Mouse (Mus musculus) thymus, adult 18-20 months (tissue): ENCODE measurements around the gene Slc35c1.
"Not testable (repeated sequence)": the region's sequence is repeated elsewhere in the genome, so short reads cannot be mapped to it uniquely, and the experiment has no call there.

ENCODE experiments used
- DNase-seq, 2 experiments: peaks; one replicate each; pipeline ENCODE4 v3.0.0; 2022; ENCODE audit warnings: mixed read lengths in 2 of 2

Gene Slc35c1

GRCm38 (mm10) chr2:92459921-92460707 lies at the start of gene Slc35c1:
Slc35c1 (minus strand) TSS chr2:92460538.
- DNase-seq, result peak; percentile 68 to 77

- no peak for DNase-seq
Observed at GRCm38 (mm10) chr2:92505291-92505690, 45.0 kb upstream of the Slc35c1 start.

- no peak for DNase-seq
Observed at GRCm38 (mm10) chr2:92503421-92503820, 43.1 kb upstream of the Slc35c1 start.

- DNase-seq, result no peak
Observed at GRCm38 (mm10) chr2:92499701-92500322, 39.5 kb upstream of the Slc35c1 start.

GRCm38 (mm10) chr2:92497112-92497511 lies 36.8 kb upstream of the Slc35c1 start:
- DNase-seq, result no peak

- DNase-seq, result no peak
Observed at GRCm38 (mm10) chr2:92496681-92497080, 36.3 kb upstream of the Slc35c1 start.

- no peak for DNase-seq
Observed at GRCm38 (mm10) chr2:92494956-92495355, 34.6 kb upstream of the Slc35c1 start.

- no peak for DNase-seq
Observed at GRCm38 (mm10) chr2:92494423-92494822, 34.1 kb upstream of the Slc35c1 start.

GRCm38 (mm10) chr2:92493656-92494390 lies 33.5 kb upstream of the Slc35c1 start:
- DNase-seq, result no peak

- DNase-seq, result no peak
Observed at GRCm38 (mm10) chr2:92491950-92492501, 31.7 kb upstream of the Slc35c1 start.

- no peak for DNase-seq
Observed at GRCm38 (mm10) chr2:92490541-92490940, 30.2 kb upstream of the Slc35c1 start.

GRCm38 (mm10) chr2:92487791-92488190 lies 27.5 kb upstream of the Slc35c1 start:
- no peak for DNase-seq

GRCm38 (mm10) chr2:92486911-92487310 lies 26.6 kb upstream of the Slc35c1 start:
- no peak for DNase-seq

GRCm38 (mm10) chr2:92486403-92486802 lies 26.1 kb upstream of the Slc35c1 start:
- DNase-seq, result peak; percentile 60 to 63

- peak; percentile 25 to 30 for DNase-seq
Observed at GRCm38 (mm10) chr2:92485640-92486295, 25.4 kb upstream of the Slc35c1 start.

GRCm38 (mm10) chr2:92484256-92485025 lies 24.1 kb upstream of the Slc35c1 start:
- no peak for DNase-seq

GRCm38 (mm10) chr2:92483505-92483904 lies 23.2 kb upstream of the Slc35c1 start:
- DNase-seq, result no peak

GRCm38 (mm10) chr2:92482551-92482950 lies 22.2 kb upstream of the Slc35c1 start:
- DNase-seq, result no peak

GRCm38 (mm10) chr2:92478313-92478688 lies 18.0 kb upstream of the Slc35c1 start:
- no peak for DNase-seq

GRCm38 (mm10) chr2:92477672-92478312 lies 17.5 kb upstream of the Slc35c1 start:
- DNase-seq, result no peak

- not testable (repeated sequence) for DNase-seq
Observed at GRCm38 (mm10) chr2:92476580-92476979, 16.2 kb upstream of the Slc35c1 start.
